Mouse (Mus musculus) adrenal gland, adult (tissue): ENCODE data around the gene Papola.
"Not testable (repeated sequence)": the region's sequence is repeated elsewhere in the genome, so short reads cannot be mapped to it uniquely, and the experiment has no call there.

Experiments
- DNase-seq, 2 experiments: peaks; one replicate each; pipeline ENCODE4 v3.0.0; 2022 to 2023; ENCODE audit warnings: low spot score in 1 of 2; ENCODE audit not compliant: inconsistent age in 2 of 2

Papola gene

DNA sequence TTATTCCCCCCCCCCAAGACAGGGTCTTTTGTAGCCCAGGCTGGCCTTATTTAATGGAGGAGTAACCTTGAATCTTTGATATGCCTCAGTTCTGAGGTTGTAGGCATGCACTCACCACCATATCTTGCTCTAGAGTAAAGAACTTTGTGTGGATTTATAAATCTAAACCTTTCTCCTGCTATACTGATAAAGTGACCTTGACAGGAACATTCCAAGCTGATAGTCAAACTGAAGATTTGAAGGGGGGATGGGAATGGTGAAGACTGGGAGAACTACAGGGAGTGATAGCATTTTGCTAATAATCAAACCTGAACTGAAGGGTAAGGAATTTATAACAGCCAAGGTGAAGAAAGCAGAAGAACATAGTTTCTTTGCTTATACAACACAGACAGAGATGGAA is 13.5 kb downstream of the Papola start:
- peak in 1 of 2 experiments; percentile 57 for DNase-seq

- DNase-seq, result no peak
Observed at GRCm38 (mm10) chr12:105805790-105806189, 21.3 kb downstream of the Papola start.

- no peak for DNase-seq
Observed at GRCm38 (mm10) chr12:105806205-105806604, 21.7 kb downstream of the Papola start.

- DNase-seq, result no peak
Observed at GRCm38 (mm10) chr12:105807416-105807815, 22.9 kb downstream of the Papola start.

DNA sequence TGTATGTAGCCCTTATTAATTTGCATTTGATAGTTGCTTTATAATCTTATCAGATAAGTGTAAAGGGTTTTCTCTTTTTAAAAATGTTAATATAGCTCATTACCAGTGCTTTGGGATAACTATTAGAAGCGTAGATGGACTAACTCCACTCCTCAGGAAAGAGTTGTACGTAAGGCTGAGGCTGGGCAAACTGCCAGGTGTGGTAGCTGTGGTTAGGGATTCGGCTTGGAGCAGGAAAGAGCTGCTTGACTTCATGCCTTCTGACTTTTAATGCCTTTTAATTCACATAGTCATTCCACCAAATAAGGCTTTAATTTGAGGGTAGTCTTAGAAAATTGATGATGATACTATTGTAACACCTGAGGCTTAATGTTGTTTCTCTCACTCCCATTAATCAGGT is 24.5 kb downstream of the Papola start:
- DNase-seq, result no peak

DNA sequence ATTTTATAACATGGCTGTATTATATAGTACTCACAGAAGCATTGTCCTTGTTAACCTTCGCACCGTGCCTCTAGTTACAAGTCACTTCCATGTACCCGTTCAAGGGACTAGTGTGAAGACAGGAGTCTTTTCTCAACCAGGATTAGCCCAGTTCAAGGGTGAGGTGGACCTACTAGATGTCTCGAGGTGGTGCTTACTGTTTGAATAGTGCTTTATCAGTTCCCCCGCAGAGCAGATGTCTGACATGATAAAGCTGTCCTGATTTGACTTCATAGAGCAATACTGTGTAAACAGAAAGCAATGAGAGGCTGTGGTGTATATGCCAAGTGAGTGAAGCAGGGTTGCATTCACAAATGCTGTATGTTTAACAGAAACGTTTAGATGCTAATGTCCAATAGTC is 26.1 kb downstream of the Papola start:
- DNase-seq, result no peak

GRCm38 (mm10) chr12:105813957-105814356 is 29.5 kb downstream of the Papola start:
- DNase-seq, result peak; percentile 62 to 72

DNA sequence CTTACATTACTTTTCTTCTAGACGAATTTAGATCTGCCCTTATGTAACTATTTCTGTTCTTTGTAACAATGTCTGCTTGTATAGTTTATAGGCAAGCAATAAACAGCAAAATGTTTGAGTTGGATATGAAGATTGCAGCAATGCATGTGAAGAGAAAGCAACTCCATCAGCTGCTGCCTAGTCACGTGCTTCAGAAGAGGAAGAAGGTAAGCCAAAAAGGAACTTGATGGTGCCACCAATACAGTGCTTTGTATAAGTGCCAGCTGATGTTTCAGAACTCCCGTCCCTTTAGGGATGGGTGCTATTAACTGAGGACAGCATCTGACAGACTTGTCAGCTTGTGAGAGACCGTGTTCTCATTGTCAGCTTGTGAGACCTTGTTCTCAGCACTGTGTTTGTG is 39.0 kb downstream of the Papola start:
- DNase-seq, result no peak

DNA sequence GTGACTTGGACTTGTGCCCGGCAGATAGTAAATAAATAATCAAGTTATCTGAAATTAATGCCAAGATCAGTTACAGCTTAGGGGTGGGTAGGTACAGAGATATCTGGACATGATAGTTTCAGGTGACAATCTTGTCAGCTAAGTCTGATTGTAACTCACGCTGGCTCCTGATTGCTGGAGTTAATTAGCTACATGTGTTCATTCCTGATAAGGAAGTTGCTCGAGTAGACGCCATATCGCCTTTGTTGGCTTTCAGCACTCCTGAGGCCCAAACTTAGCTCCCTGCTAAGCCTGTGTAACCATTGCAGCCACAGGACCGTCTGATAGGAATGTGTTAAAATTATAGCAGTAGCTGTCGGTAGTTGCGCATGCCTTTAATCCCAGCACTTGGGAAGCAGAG is 40.2 kb downstream of the Papola start:
- no peak for DNase-seq

- DNase-seq, result no peak
Observed at GRCm38 (mm10) chr12:105825266-105825665, 40.8 kb downstream of the Papola start.

GRCm38 (mm10) chr12:105832541-105832940 is 48.0 kb downstream of the Papola start:
- no peak for DNase-seq

DNA sequence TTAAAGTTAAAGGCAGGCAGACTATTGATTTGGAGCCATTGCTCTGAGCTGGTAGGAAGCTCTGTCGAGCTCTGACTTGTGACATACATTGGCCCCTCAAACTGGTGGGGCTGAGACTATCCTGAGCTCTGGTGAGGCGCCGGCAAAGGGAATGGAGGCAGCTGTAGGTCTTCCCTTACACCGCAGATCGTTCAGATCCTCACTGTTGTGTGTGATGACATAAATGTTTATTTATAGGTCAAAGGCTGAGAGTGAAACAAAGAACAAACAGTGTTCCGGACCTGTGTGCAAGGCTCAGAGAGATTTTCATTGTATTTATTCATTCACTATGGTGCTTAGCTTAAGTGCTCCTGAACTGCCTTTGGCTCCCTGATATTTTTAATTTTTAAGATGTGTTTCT is 50.4 kb downstream of the Papola start:
- no peak for DNase-seq

GRCm38 (mm10) chr12:105835571-105835970 is 51.1 kb downstream of the Papola start:
- no peak for DNase-seq

DNA sequence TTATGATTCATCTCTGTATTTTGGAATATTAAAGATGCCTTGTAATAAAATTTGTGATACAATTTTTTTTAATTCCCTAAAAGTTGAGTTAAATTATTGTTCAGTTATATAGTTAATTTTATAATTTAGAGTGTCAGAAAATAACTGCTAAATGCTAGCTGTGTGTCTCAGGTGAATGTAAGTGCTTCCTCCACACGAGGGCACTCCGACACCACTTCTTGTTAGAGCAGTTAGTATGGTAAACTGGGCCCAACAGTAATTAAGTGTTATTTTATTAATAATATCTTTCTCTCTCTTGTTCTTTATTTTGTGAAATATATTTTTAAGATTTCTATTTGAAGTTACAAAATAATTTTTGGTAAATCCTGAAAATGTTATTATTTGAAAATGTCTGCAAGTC is 51.7 kb downstream of the Papola start:
- peak in 1 of 2 experiments; percentile 59 for DNase-seq

DNA sequence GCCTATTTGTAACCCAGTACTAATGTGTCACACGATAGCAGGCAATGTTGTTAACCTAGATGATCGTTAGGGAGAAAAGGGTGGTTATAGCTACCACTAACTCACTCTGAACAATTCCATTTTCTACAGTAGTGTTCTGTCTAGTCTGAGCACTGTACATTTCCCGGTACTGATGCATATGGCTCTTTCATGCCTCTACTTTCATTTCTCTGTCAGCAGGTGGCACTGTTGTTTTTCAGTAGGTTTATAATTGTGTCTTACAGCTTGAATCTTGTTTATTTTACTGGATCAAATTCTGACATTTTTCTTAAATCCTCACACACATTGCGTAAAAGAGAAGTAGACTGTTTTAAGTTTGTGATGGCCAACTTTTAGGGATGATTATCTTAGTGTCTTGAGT is 54.6 kb downstream of the Papola start:
- DNase-seq, result peak in 1 of 2 experiments; percentile 71

DNA sequence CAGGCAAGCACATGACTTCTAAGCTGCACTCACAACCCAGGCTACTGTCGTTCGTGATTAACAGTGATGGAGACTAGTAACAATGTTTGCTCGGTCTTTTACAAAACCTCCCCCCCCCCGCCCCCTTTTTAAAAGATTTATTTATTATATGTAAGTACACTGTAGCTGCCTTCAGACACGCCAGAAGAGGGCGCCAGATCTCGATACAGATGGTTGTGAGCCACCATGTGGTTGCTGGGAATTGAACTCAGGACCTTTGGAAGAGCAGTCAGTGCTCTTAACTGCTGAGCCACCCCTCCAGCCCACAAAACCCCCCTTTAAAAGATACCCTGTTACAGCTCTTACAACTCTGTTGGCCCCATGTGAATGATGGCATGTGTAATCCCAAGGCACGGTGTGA is 56.1 kb downstream of the Papola start:
- not testable (repeated sequence) for DNase-seq

DNA sequence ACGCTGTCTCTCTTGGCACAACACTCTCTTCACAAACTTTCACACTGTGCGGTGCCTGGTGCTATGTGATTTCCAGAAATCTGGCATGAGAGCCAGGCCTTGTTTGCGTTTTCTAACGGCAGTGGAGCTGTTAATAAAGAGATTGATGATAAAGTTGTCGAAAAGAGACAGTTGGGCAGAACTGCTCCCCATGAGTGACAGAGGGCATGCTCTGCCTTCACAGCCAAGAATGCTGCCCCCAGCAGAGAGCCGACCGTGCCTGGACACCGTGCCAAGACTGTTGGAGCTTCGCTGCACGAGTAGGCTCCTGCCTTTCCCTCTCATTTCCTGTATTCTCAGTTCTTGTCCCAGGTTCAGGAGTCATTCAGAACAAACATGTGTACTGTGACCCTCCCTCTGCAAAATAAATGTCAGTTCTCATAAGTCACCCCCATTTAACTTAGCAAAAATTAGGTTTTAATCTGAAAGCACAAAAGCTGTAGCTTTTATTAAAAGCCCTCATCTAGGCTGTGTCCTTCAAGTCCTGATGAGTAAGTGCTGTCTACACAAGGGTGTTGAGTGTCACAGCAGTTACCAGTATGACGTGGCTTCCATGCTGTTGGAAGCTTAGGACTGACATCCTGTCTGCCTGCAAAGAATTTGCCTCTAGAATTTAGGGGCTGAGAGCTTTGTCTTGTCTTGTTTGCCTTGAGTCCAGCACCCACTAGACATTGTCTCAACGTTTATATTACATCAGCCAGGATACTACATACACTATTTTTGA is 58.9 kb downstream of the Papola start:
- peak; percentile 76 to 89 for DNase-seq

DNA sequence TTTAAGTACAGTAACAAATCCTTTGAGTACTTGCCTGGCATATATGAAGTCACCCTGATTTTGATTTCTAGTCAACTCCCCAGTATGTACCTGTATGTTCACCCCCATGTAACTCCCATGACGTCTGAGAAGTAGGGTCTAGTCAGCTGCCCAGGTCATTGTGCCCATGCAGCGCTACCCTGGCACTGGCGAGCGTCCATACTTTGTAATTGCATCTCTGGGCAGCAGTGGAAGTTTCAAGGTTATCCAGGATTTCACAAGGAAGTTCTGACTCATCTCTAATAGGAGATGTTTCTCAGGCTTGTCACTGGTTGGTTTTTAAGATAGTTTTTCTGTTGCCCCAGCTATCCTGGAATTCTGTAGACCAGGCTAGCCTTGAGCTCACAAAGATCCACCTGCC is 59.9 kb downstream of the Papola start:
- peak; percentile 88 to 95 for DNase-seq

DNA sequence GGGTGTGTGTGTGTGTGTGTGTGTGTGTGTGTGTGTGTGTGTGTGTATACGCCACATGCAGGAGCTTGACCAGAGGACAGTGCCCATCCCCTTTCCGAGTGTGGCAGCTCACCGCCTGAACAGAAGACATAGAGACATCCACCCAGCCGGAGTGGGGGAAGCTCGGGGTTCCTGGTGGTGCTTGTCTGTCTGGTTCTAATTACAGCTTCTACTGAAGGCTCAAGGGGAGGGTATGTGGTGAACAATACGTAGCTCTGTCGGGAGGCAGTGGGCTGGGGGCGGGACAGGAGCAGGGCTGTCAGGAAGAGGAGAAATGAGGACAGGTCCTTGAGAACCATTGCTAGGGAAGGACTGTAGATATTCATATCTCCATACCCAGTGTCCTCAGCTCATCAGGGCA is 64.6 kb downstream of the Papola start:
- no peak for DNase-seq

DNA sequence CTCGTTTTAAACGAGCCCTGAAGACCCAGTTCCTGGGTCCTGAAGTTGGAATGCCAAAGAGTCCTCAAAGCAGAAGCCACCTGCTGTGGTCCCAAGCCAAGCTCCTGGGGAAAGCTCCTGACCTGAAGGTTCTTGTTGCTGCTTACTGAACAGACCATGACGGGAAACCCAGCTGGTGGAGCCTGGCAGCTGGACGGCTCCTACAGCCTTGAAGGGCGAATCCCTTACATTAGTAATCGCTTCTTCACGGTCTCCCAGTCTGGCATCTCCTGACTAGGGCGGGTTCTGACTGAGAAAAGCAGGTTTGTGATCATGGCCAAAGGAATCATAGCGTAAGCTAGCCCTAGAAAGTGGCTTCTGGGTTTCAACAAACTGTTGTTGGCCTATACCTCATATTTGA is 66.2 kb downstream of the Papola start:
- peak in 1 of 2 experiments; percentile 52 for DNase-seq

GRCm38 (mm10) chr12:105852798-105853197 is 68.3 kb downstream of the Papola start:
- no peak for DNase-seq

DNA sequence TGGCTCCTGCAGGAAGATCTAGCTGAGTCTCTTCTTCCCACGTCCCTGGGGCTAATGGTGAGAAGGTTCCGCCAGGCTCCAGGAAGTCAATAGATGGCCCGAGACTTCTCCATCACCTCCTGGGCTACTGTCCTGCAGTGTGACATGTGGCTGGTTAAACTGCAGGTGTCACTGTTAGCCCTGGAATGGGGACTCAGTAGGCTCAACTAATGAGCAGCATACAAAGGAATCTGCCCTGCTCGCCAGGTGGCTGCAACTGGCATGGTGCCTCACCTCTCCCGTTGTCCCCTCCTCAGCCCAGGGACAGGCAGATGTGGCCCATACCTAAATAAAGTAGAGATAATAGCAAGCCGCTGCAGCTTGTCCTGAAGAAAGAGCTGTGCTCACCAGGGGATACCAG is 70.1 kb downstream of the Papola start:
- DNase-seq, result no peak
